In genomic region chr7:134139291-134139949, GRCm38 (mm10) we compare ENCODE assay signal across 19 mouse cellular contexts.
DNase-seq lines count a peak whose midpoint lies in the region; ATAC-seq lines count a peak whose summit lies in the region.
"Had no signal": no experiment of that assay in that cellular context is flagged by ENCODE, and none has a peak within 500 bp of the region (broad histone marks: within the 10 kb centered on the region; RNA-seq: fewer than 3 reads in every experiment).

No protein-coding gene starts in this region.

- no peak overlapping the region for H3K4me2 ChIP-seq in kidney, embryonic 14.5 days (replicated peaks; ENCODE audit: low read depth, low read length)
- H3K4me2 ChIP-seq: embryonic facial prominence, embryonic 13.5 days; heart, embryonic 15.5 days; hindbrain, embryonic 14.5 days; limb, embryonic 12.5 days had no signal

- peak; percentile 7 for DNase-seq in kidney, adult 18-20 months
- peak; percentile 24 for DNase-seq in ovary, adult 18-20 months (ENCODE audit: low spot score)
- no peak for DNase-seq in ovary, postnatal 10 days (ENCODE audit: low spot score)
- DNase-seq in kidney, postnatal 10 days, result peak; percentile 26
- DNase-seq in left cerebral cortex, adult 8-10 months (ENCODE audit: low spot score in 2 of 2), result no peak
- DNase-seq in spleen, adult 12 weeks (ENCODE audit: low spot score), result no peak
- DNase-seq: cerebellum, postnatal 14 days; layer of hippocampus, postnatal 36 days; lung, adult 18-20 months; retina, postnatal 1 day; spleen, adult 18-20 months; thymus, postnatal 4 days had no signal

- no peaks in the 10 kb centered on the region for H3K36me3 ChIP-seq in kidney, embryonic 14.5 days (ENCODE audit: control insufficient read depth, insufficient read depth, low read length)
- H3K36me3 ChIP-seq: embryonic facial prominence, embryonic 13.5 days; forebrain, embryonic 10.5 days; heart, embryonic 15.5 days; limb, embryonic 12.5 days had no signal

- WGBS in kidney, embryonic 14.5 days, result 56% methylated on average over 4 of the region's 4 CpGs

- H3K27me3 ChIP-seq in kidney, embryonic 14.5 days (ENCODE audit: control insufficient read depth, insufficient read depth, low read length), result no peaks in the 10 kb centered on the region
- H3K27me3 ChIP-seq: embryonic facial prominence, embryonic 13.5 days; heart, embryonic 15.5 days; limb, embryonic 12.5 days had no signal

- H3K9ac ChIP-seq in kidney, embryonic 14.5 days (ENCODE audit: low read depth, low read length), result no peak overlapping the region
- H3K9ac ChIP-seq: embryonic facial prominence, embryonic 13.5 days; heart, embryonic 15.5 days; hindbrain, embryonic 14.5 days; limb, embryonic 12.5 days had no signal

- no peaks in the 10 kb centered on the region for H3K4me1 ChIP-seq in kidney, embryonic 14.5 days (ENCODE audit: control insufficient read depth, insufficient read depth, low read length)
- H3K4me1 ChIP-seq: forebrain, embryonic 10.5 days; heart, embryonic 15.5 days had no signal

- H3K27ac ChIP-seq in kidney, embryonic 14.5 days (ENCODE audit: low read depth, low read length), result no peak overlapping the region
- H3K27ac ChIP-seq: embryonic facial prominence, embryonic 13.5 days; forebrain, embryonic 10.5 days; heart, embryonic 15.5 days; hindbrain, embryonic 14.5 days; kidney, postnatal 0 days; limb, embryonic 12.5 days had no signal

- ATAC-seq in kidney, embryonic 14.5 days (ENCODE audit: low FRiP score, low TSS enrichment), result no peak

- no peaks in the 10 kb centered on the region for H3K9me3 ChIP-seq in kidney, embryonic 14.5 days (ENCODE audit: control insufficient read depth, low read length)
- H3K9me3 ChIP-seq: embryonic facial prominence, embryonic 13.5 days; forebrain, embryonic 10.5 days; heart, embryonic 15.5 days; limb, embryonic 12.5 days had no signal

- H3K4me3 ChIP-seq in kidney, embryonic 14.5 days (ENCODE audit: low read length), result no peak overlapping the region
- H3K4me3 ChIP-seq: embryonic facial prominence, embryonic 13.5 days; forebrain, embryonic 10.5 days; heart, embryonic 15.5 days; limb, embryonic 12.5 days had no signal

Comparison
In these comparisons a context has a peak if more than half of its experiments do, and no peak if none do; other contexts are left out.
1. DNase-seq: peak in kidney, adult 18-20 months (single experiment), ovary, adult 18-20 months (single experiment) and kidney, postnatal 10 days (single experiment); none in ovary, postnatal 10 days (single experiment), left cerebral cortex, adult 8-10 months (0 of 2) and spleen, adult 12 weeks (single experiment).